Mouse (Mus musculus) C2C12 (cell line): ENCODE results near the gene Gipc1.

Experiments used
- CTCF ChIP-seq: IDR thresholded peaks from one replicate; pipeline ENCODE4 v1.5.1; 2011; ENCODE audit not compliant: control insufficient read depth, insufficient read depth, insufficient read length
- FOSL1 ChIP-seq: IDR thresholded peaks from one replicate; pipeline ENCODE4 v1.8.0; 2011; ENCODE audit warnings: mild to moderate bottlenecking, low read length; ENCODE audit not compliant: poor library complexity, insufficient read depth, severe bottlenecking
- MAX ChIP-seq: IDR thresholded peaks from one replicate; pipeline ENCODE4 v1.6.1; 2011; ENCODE audit warnings: mild to moderate bottlenecking, control low read depth
- MYOD1 ChIP-seq: IDR thresholded peaks from one replicate; pipeline ENCODE4 v1.6.1; 2011; ENCODE audit warnings: low read depth; ENCODE audit not compliant: control insufficient read depth, insufficient read length
- MYOG ChIP-seq: IDR thresholded peaks from one replicate; pipeline ENCODE4 v1.6.1; 2011; ENCODE audit not compliant: control insufficient read depth, insufficient read length; ENCODE audit errors: extremely low read depth
- USF1 ChIP-seq: IDR thresholded peaks from one replicate; pipeline ENCODE4 v1.6.1; 2011; ENCODE audit warnings: low read depth, mild to moderate bottlenecking, control low read depth, moderate library complexity

DNA sequence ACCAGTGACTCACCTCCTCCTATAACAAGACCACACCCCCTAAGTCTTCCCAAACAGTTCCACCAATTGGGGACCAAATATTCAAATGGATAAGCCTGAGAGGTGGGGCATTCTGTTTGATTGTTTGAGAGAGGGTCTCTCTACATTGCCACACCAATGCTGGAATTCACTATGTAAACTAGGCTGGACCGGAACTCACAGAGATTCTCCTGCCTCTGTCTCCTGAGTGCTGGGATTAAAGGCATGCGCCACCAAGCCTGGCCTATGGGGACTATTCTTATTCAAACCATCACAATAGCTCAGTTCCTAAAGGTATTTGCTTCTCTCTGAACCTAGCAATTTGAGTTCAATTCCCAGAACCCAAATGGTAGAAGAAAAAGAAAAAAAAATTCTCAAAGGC is 33.9 kb upstream of the Gipc1 start:
- TF ChIP-seq CTCF (no peak), USF1 (no peak), MYOD1 (no peak), MAX (no peak), MYOG (no peak), FOSL1 (no peak)
